Mouse (Mus musculus): ENCODE measurements at regions not wholly inside any gene's neighbourhood (a gene's known extent, or its start where the extent isn't known, plus 50 kb on each side); places are given as distances from the start of the nearest gene placed in this dataset.

DNA sequence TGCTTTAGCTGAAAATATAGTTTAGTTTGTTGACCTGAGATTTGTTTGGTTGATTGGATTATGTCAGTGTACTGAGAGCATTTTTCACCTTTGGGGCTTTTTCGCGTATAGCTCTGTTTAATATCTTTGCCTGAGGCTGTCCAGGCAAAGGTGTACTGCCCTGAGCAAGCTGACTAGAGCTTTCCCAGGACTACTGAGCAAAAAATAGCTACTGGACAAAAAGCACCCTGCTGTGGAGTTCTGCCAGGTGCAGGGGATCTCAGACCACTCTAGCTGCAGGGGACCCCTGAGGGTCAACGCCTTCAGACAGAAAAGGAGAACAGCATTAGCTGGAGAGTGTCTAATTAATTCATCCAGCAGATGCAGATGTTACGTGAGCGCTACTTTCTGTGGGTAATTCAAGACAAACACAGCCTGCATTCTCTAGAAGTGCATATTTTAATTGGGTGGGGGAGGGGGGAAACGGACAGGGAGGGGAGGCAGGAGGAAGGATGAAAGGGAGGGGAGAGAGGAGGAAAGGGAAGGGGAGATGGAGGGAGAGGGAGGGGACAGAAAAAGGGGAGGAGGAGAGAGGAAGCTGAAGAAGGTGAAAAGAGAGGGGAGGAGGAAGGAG lies 61.7 kb downstream of the Thnsl1 start:
- ATAC-seq (replicated peaks; ENCODE audit: low FRiP score, poor library complexity, severe bottlenecking) = no peak

DNA sequence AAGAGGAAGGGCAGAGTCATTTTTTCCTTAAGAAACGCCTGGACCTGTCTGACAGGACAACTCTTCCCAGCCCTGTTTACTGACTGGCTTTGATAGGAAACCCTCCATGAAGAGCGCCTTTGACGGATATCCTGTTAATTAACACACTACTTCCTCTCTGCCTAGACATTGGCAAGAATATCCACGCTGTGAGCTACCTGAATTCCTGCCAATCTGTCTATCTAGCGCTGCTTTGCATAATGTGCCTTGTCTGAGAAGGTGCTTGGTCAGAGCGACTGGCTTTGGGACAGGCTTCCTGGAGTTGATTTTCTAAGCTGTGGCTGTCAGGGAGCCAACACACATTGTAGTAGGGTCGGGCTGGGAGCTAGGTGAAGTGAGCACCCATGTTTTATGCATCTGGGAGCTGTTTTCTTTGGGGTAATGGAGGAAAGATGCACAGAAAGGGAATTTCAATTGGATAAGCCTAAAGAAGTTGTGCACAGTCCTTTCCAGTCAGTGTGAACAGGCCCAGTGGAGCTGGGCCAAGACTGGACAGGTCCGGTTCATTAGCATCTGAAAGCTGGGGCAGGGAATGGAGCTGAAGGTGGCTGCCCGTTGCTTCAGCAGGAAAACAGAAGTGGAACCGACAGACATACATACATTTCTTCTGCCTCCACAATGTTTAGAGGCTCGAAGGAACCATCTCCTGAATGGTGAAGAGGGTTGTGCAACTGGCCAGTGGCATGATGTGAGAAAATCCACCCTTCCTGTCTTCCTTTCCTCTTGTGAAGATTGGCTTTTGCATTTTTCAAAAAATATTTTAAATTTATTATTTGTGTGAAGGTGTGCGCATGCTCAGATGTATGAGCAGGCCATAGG lies 64.7 kb downstream of the Thnsl1 start:
- ATAC-seq (replicated peaks; ENCODE audit: low FRiP score, poor library complexity, severe bottlenecking) = no peak

DNA sequence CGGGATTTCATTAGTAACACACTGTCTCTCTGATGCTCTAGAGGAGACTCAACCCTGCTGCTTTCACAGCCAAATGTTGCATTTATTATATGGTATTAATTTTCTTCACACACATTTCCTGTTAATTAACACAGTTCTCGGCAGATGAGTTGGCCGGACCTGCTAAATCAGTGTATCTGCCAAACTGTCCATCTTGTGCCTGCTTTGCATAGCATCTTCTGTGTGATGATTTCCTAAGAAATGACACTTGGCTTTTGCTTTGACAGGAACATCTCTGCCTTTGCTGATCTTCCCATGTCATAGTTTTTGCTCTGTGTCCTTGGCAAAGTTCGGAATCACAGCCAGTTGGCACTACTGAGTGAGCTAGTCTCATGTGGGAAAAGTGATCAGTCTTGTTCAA lies 67.9 kb downstream of the Thnsl1 start:
- no peak for ATAC-seq (replicated peaks; ENCODE audit: low FRiP score, poor library complexity, severe bottlenecking)

DNA sequence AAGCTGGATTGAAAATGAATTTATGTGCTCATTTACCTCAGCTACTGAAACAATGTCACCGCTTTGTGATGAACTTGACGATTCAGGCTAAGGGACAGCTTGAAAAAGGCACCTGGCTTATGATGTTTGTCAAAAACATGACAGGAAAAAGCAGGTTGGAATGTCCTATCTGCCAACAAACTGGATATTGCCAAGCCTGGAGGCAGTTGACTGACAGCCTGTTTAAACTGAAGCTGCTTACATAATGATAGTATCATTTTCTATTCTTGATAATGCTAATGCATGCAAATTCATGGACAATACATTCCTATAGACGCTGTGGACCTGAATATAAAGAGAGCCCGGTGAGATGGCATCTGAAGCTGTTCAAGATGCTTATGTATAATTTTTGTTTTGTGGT lies 69.8 kb downstream of the Thnsl1 start:
- no peak for ATAC-seq (replicated peaks; ENCODE audit: low FRiP score, poor library complexity, severe bottlenecking)

DNA sequence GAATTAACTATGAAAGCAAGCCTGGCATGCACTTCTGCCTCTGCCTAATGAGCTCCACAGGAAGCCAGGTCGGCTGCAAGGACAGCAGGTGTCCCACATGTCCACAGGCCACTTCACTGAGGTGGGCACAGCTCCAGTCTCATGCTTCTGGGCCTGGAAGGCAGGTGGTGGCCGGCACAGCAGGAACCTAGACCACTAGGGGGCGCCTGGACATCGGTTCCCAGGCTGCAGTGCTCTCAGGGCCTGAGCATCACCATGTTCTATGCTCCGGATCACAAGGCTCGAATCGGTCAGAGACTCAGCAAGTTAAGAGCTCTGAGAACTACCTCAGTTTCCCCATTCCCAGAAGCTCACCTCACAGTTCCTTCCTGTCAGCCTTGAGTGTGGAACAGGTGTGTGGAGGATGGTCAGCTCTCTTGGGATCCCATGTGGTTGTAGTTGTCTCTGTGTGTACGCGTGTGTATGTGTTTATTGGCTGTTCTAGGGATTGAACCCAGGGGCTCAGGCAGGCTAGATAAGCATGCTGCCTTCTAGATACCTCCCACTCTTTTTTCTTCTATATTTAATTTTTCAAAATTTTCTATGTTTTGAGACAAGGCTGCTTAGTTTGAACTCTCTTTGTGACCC lies 75.4 kb downstream of the Thnsl1 start:
- ATAC-seq (replicated peaks; ENCODE audit: low FRiP score, poor library complexity, severe bottlenecking) = peak; percentile 63; the same call in 1 of the 2 replicates

DNA sequence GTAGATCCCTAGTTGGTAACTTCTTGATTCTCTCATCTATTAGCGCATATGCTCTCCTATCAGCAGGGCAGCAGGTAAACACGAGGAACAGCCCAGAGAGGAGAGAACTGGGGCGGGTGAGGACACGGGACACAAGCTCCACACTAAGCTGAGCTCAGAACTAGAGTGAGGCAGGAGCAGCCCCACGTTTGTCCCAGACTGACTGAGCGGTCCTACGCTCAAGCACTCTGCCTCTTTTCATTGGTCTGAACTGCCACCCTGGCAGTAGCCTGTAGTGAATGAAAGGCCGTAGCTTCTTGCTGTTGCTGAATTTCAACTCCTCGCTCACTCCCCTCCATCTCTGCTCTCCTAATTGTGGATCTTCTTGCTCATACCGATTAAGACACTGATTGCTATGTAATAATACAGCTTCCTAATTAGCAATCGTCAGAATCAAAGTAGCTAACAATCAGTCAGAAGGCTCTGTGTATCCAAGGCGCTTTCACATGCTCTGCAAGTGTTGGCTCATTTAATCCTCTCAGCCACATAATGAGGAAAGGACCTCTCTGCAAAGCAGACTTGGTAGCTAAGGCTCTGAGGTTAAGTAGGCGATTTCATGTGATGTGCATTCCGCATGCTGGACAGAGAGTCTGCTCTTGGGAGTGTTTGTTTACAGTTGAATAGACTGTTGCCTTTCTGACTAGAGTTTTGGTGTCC lies 77.1 kb downstream of the Thnsl1 start:
- no peak for ATAC-seq (replicated peaks; ENCODE audit: low FRiP score, poor library complexity, severe bottlenecking)

DNA sequence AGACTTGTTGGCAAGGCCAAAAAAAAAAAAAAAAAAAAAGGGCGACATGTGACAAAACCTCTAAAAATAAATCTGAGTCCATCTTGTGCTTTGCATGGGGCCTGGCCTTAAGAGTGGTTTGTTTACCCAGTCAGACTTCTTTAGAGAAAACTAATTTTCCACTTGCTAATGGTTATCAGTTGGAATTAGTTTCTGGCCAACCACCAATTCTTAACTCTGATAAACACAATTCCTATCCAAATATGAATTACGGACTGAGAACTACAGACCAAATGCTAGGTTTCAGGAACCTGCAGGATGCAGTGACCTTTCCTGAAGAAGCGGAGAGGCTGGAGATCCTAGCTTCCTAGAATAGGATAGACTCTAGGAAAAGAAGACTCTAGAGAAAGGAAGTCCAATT lies 79.4 kb downstream of the Thnsl1 start:
- ATAC-seq (replicated peaks; ENCODE audit: low FRiP score, poor library complexity, severe bottlenecking) = no peak

DNA sequence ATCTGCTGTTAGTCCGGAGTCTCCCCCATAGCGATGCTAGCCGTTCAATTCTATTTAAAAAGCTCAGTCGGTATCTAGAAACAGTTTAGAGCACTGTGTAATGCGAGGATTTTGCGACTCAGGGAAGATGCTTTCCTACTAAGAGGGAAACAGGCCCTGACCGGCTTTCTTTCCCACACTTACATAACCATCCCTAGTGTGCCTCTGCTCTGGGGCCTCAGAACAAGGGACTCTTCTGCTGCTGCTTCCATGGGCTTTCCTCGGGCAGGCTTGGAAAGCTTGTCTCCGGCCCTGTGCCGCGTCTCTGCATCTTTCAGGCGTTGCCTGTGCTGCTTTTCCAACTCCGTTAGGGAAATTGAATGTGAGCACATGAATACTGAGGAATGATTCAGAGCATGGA lies 79.6 kb upstream of the Gpr158 start:
- no peak for ATAC-seq (replicated peaks; ENCODE audit: low FRiP score, poor library complexity, severe bottlenecking)

DNA sequence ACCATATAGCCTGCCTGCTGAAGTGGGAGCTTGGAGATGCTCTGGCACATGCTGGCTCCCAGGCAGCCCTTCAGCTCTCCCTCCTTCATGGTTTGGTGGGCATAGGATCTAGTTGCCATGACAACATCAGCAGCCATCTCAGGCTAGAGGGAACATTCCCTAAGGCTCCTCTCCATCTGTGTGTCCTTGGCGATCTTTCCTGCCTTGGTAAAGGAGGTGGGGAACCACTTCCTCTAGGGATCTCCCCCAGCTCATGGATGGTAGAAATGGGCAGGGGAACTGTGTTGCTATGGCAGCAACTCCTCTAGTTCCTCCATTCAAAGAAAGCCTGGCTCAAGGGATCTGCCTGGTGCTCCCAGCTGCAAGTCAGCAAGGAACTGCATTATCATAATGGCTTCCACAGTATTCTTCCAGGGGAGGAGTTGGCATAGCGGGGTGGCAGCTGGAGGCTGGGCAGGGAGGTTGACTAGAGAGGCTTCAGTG lies 74.6 kb upstream of the Gpr158 start:
- no peak for ATAC-seq (replicated peaks; ENCODE audit: low FRiP score, poor library complexity, severe bottlenecking)

DNA sequence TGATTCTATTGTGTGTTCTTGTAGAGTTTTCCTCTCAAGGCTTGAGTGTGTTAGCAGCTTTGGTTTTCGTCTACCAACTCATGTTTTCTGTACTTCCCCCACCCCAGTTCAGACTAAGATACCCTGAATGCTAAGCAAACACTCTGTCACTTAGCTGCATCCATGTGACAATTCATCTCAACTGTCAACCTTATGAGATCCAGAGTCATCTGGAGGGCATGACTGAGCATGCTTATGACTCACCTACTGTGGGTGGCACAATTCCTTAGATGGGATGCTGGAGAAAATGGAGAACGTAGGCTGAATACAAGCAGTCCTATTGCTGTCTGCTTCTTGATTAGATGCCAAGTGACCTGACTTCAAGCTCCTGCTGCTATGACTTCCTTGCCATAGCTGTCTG lies 73.3 kb upstream of the Gpr158 start:
- ATAC-seq (replicated peaks; ENCODE audit: low FRiP score, poor library complexity, severe bottlenecking) = no peak

DNA sequence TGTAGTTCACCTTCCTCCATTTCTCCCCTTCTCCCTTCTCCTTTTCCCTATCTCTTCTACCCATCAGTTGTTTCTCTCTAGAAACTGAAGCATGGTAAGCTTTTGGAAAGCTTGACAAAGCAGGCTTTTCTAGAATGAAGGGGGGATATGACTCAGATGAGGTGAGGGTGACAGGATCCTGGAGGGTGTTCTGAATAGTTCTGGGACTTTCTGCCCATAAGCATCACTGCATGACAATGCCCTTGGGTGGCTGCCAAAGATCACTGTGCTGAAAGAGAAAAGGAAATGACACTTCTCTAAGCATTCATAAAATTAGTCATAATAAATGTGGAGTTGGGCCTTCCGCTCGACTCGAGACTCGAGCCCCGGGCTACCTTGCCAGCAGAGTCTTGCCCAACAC lies 67.7 kb upstream of the Gpr158 start:
- ATAC-seq (replicated peaks; ENCODE audit: low FRiP score, poor library complexity, severe bottlenecking) = no peak
